Mouse (Mus musculus) forebrain, embryonic 10.5 days (tissue): ENCODE data around the gene Gm37240. TPM values are rescaled to one million over a fixed set of nuclear protein-coding genes. Genes with fewer than 3 reads are reported as not detected.
"Not testable (repeated sequence)": the region's sequence is repeated elsewhere in the genome, so short reads cannot be mapped to it uniquely, and the experiment has no call there.

Experiments used
- DNase-seq: peaks from one replicate; pipeline ENCODE4 v3.0.0-alpha.2; 2017; ENCODE audit warnings: low spot score; ENCODE audit errors: extremely low spot score
- H3K27ac ChIP-seq: fragments of 300-500 bp; sonication (generic); 2 replicates; pipeline ENCODE4 v1.5.1; 2016; ENCODE audit warnings: mild to moderate bottlenecking
- H3K27me3 ChIP-seq: fragments of 300-500 bp; sonication (generic); 2 replicates; pipeline ENCODE4 v1.6.1; 2016; ENCODE audit warnings: mild to moderate bottlenecking; ENCODE audit not compliant: poor library complexity, severe bottlenecking
- H3K36me3 ChIP-seq: fragments of 300-500 bp; sonication (generic); replicated peaks from 2 replicates; pipeline ENCODE4 v1.6.1; 2016; ENCODE audit warnings: mild to moderate bottlenecking, moderate library complexity
- H3K4me1 ChIP-seq: fragments of 300-500 bp; sonication (generic); 2 replicates; pipeline ENCODE4 v1.6.1; 2016
- H3K4me3 ChIP-seq: fragments of 300-500 bp; sonication (generic); 2 replicates; pipeline ENCODE4 v1.5.1; 2016; ENCODE audit warnings: mild to moderate bottlenecking, moderate library complexity
- H3K9me3 ChIP-seq: fragments of 300-500 bp; sonication (generic); 2 replicates; pipeline ENCODE4 v1.6.1; 2016; ENCODE audit warnings: mild to moderate bottlenecking, moderate library complexity
- WGBS: fragments of 180-500 bp; shearing (Covaris S2); methylation state at CpG from one replicate; pipeline ENCODE4 v1.1.7; 2016; 5-methylcytosine and 5-hydroxymethylcytosine counted together
- polyA plus RNA-seq: library from polyadenylated mRNA; unstranded; fragments of >200 nt; fragmentation: Nextera tagmentation; extraction: Ambion mirVana; gene quantifications from 2 replicates; pipeline ENCODE4 v1.2.1, GENCODE M21; 2016

Gene Gm37240
- polyA plus RNA-seq, 1 experiment from 2014 or later, result 0.77 TPM

DNA sequence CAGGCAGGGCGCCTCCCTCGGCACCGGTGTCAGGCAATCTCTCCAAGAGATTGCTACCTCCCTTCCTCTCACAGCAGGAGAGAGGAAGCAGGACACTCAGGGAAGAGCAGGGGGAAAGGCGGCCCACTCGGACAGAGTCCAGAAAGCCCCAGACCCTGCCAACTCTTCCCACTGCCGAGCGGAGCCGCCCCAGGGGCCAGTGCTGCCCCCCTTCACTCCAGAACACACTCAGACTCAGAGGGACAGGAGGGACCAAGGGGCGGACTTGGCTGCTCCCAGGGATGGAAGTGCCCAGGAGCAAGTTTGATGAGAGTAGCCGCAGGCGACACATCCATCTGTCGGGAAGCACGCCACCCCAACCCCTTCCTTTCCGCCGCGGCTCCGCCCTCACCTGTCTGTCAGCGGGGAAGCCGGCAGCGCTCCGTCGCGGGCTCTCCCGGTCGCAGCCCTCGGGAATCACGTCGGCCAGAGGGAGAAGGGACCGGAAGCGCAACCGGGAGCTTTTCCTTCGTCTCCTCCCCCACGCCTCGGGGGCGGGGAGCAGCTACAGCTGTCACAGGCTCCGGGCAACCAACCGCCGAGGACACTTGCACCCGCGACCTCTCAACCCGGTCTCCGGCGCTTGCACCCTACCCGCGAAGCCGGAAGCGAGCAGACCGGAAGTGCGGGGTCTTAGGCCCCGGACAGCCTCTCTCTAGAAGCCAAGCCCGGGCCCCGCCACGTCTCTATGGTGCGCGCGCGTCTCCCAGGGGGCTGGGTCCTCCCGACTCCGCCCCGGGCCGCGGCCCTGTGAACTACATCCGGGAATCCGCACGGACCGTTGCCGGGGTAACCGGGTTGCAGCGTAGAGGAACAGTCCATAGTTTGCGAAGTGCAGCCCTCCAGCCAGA is 1305.0 kb downstream of the Gm37240 start, which contains the start of gene Arfip1:
Gene Arfip1 (minus strand): TSS at position 603 of the 890 bp plus-strand sequence.
- DNase-seq, result peak; percentile 100
- Histone ChIP-seq H3K9me3 (no peaks in the 10 kb centered on the region), H3K36me3 (no peaks in the 10 kb centered on the region), H3K27ac (peak within 1 kb of the TSS; percentile 91), H3K27me3 (peaks cover 11% of the 10 kb centered on the region; the same call in 1 of the 2 replicates), H3K4me3 (peak within 1 kb of the TSS; percentile 85), H3K4me1 (peaks cover 32% of the 10 kb centered on the region)
- under 1% methylated on average over 70 of the region's 70 CpGs for WGBS

DNA sequence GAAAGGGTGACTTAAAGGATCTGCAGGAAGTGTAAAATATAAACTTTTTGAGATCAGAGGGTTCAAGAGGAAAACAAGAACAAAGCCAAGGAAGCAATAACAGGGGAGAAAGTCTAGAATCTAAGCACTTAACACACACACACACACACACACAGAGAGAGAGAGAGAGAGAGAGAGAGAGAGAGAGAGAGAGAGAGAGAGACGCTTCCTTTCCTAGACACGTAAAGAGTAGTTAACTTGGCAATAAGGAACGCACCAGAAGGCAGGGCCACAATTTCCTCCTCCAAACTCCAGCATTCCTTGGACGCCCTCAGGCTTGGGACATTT is 1305.7 kb downstream of the Gm37240 start:
- 0% methylated on average over 4 of the region's 4 CpGs for WGBS

DNA sequence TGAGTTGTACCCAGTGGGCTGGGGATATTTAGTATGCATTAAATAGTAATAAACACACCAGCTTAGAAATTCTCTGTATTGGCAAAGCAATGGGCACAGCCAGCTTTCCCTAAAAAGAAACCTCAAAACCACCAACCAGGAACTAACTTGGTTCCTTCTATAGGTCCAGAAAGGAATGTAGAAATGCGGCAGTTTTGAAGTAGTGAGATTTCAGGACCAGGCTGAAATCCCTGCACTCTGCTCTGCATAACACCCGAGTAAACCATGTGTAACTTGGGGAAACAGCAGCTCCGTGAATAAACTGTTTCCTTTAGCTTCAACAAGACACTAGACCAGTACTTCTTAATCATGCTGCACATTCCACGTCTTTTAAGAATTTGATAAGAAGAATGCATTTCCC is 1306.6 kb downstream of the Gm37240 start:
- DNase-seq, result no peak
- Histone ChIP-seq H3K9me3 (no peaks in the 10 kb centered on the region), H3K27ac (no peak overlapping the region), H3K27me3 (peaks cover 11% of the 10 kb centered on the region; the same call in 1 of the 2 replicates), H3K36me3 (no peaks in the 10 kb centered on the region), H3K4me3 (peak overlapping the region; percentile 85; the same call in 1 of the 2 replicates), H3K4me1 (peaks cover 32% of the 10 kb centered on the region)
- 78% methylated on average over 4 of the region's 4 CpGs for WGBS

More for the DNA sequence above, 1305.7 kb downstream of the Gm37240 start:
- Histone ChIP-seq H3K4me3 (peak overlapping the region; percentile 85), H3K36me3 (no peaks in the 10 kb centered on the region), H3K4me1 (peaks cover 32% of the 10 kb centered on the region), H3K27me3 (peaks cover 11% of the 10 kb centered on the region; the same call in 1 of the 2 replicates), H3K9me3 (no peaks in the 10 kb centered on the region), H3K27ac (peak overlapping the region; percentile 91)
- DNase-seq, result no peak

DNA sequence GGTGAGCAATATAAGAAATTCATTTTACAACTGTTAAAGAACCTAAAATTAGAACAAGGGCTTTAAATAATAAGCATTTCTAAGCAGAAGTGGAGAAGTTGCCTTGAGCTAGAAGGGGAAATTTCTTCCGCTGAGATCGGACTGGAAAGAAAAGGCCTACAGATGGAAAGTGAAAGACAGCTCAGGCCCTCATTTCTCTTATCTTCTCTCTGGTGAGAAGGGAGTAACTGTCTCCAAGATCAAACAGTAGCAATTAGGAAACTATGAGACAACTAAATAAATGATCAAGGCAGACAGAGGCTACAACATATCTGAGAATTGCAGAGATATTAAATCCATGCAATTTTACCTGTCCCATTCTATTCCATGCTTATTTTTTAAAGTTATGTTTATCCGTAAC is 1316.8 kb downstream of the Gm37240 start:
- no peaks in the 10 kb centered on the region for H3K9me3 ChIP-seq
- peaks cover 3% of the 10 kb centered on the region; the same call in 1 of the 2 replicates for H3K4me1 ChIP-seq
- no peak overlapping the region for H3K27ac ChIP-seq
- H3K27me3 ChIP-seq, result no peaks in the 10 kb centered on the region
- 92% methylated on average over 3 of the region's 3 CpGs for WGBS
- DNase-seq, result no peak
- H3K4me3 ChIP-seq, result no peak overlapping the region
- H3K36me3 ChIP-seq, result no peaks in the 10 kb centered on the region

DNA sequence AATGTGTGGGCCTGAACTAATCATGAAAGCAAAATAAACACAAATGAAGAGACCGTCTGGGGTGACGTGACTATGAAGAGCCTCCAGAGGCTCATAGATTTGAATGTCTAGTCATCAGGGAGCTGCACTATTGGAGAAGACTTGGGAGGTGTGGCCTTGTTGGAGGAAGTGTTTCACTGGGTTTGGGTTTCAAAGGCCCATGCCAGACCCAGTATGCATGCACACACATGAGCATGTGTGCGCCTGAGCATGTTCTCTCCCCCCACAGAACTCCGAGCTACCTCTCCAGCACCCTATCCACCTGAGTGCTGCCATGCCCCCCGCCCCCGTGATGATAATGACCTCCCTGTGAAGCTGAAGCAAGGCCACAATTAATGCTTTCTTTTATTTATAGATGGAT is 1317.7 kb downstream of the Gm37240 start:
- 88% methylated on average over 6 of the region's 6 CpGs for WGBS
- Histone ChIP-seq H3K4me1 (peaks cover 8% of the 10 kb centered on the region; the same call in 1 of the 2 replicates), H3K27ac (no peak overlapping the region), H3K27me3 (no peaks in the 10 kb centered on the region), H3K4me3 (no peak overlapping the region), H3K36me3 (no peaks in the 10 kb centered on the region), H3K9me3 (no peaks in the 10 kb centered on the region)
- no peak for DNase-seq

DNA sequence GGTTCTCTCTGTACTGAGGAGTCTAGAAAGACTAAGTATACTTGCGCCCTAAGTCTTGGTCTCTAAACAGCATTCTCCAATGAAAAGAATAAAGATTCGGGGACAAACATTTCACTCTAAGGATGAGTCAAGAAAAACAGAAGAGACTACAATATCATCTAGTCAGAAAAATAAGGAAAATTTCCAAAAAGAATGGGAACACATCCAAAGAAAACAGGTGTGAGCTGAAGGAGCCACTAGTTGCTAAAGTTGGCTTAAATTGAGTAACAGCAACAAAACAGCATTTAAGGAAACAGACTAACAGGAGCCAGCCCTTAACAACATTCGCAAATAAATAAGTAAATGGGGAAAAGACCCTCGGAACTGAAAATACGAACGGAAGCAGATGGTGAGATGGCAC is 1318.8 kb downstream of the Gm37240 start:
- no peaks in the 10 kb centered on the region for H3K9me3 ChIP-seq
- no peak overlapping the region for H3K27ac ChIP-seq
- WGBS, result 92% methylated on average over 6 of the region's 6 CpGs
- no peak for DNase-seq
- no peaks in the 10 kb centered on the region for H3K36me3 ChIP-seq
- peaks cover 10% of the 10 kb centered on the region; the same call in 1 of the 2 replicates for H3K4me1 ChIP-seq
- H3K4me3 ChIP-seq, result no peak overlapping the region
- H3K27me3 ChIP-seq, result no peaks in the 10 kb centered on the region

DNA sequence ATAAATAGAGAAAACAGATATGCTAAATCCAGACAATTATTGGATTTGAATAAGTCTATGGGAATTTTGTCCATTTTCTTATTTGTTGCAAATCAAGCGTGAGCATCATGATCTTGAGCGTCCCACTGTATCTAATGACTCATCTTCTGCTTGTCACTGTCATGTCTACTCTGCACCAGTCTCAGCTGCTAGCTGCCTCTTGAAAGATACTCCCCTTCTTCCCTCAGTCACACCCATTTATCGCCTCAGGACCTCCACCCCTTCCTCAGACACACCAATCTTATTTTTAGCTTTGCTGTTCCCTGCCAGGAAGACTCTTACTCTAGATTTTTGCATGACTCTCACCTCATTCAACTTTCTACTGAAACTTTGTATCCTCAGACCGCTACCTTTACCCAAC is 1323.9 kb downstream of the Gm37240 start:
- Histone ChIP-seq H3K4me1 (peaks cover 7% of the 10 kb centered on the region; the same call in 1 of the 2 replicates), H3K36me3 (no peaks in the 10 kb centered on the region), H3K9me3 (no peaks in the 10 kb centered on the region), H3K27me3 (no peaks in the 10 kb centered on the region), H3K27ac (no peak overlapping the region), H3K4me3 (no peak overlapping the region)
- no peak for DNase-seq
- 92% methylated on average over 4 of the region's 4 CpGs for WGBS

DNA sequence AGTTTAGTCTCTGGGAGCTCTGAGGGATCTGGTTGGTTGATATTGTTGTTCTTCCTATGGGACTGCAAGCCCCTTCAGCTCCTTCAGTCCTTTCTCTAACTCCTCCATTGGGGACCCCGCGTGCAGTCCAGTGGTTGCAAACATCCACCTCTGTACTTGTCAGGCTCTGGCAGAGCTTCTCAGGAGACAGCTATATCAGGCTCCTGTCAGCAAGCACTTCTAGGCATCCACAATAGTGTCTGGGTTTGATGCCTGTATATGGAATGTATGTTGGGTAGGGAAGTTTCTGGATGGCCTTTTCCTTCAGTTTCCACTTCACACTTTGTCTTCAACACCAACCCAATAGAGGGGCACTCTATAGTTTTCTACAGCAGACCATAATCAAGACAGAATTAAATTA is 1324.4 kb downstream of the Gm37240 start:
- H3K36me3 ChIP-seq, DNase-seq, H3K27me3 ChIP-seq, H3K27ac ChIP-seq, H3K9me3 ChIP-seq, H3K4me3 ChIP-seq, H3K4me1 ChIP-seq: not testable (repeated sequence)
- WGBS, result 94% methylated on average over 2 of the region's 2 CpGs

DNA sequence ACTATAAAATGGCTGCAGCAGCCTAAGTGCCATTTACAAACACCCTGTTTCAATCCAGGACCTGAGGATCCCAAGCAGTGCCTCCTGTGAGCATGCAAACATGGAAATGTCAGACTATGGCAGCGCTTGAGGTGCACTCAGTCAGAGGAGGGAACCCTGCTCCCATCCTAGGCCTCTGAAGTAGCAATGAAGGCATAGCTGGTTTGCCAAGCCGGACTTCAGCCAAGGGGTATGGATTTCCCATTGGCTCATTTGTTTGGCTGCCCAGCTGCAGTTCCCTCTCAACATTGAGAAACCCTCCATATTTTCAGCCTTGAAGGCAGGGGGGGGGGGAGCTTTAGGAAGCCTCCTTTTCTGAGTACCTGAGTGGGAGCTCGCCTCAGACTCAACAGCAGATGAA is 1329.0 kb downstream of the Gm37240 start:
- H3K27me3 ChIP-seq, result no peaks in the 10 kb centered on the region
- 89% methylated on average over 3 of the region's 3 CpGs for WGBS
- no peak for DNase-seq
- H3K36me3 ChIP-seq, result no peaks in the 10 kb centered on the region
- H3K27ac ChIP-seq, result no peak overlapping the region
- no peak overlapping the region for H3K4me3 ChIP-seq
- no peaks in the 10 kb centered on the region for H3K9me3 ChIP-seq
- 0 out of 2 replicates have a peak, but pooled peaks cover 3% of the 10 kb centered on the region for H3K4me1 ChIP-seq

DNA sequence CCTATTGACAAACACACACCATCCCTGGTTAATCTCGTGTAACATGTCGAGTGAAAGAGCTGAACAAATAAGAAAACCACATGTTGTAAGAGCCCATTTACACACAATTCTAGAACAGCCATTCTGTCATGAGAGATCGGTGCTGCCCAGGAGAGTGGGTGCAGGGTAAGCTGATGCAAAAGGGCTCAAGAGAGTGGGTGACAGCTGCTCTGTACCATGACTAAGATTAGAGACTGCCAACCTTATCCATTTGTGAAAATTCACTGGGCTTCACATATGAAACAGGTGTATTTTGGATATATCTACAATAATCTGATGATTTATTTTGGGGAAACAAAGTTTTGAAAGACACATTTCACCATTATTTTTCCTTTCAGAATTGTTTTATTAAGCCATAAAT is 1331.5 kb downstream of the Gm37240 start:
- DNase-seq, result no peak
- Histone ChIP-seq H3K4me3 (no peak overlapping the region), H3K4me1 (0 out of 2 replicates have a peak, but pooled peaks cover 3% of the 10 kb centered on the region), H3K27me3 (no peaks in the 10 kb centered on the region), H3K36me3 (no peaks in the 10 kb centered on the region), H3K9me3 (no peaks in the 10 kb centered on the region), H3K27ac (no peak overlapping the region)
- 89% methylated on average over 3 of the region's 3 CpGs for WGBS

DNA sequence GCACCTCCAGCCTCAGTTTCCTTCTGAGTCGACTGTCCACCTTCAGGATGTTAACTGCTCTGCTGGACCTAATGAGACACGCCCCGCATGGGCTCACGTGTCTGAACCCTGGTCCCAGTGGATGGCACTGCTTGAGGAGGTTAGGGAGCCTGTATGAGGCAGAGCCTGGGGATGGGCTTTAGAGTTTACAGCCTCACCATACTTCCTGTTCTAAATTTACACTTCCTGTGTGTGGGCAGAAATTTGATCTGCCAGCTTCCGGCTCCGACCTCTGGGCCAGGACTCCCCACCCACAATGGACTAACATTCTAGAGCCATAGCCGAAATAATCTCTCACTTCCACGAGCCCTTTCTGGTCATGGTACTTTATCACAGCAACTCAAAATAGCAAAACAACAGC is 1340.1 kb downstream of the Gm37240 start:
- DNase-seq, result no peak
- H3K4me1 ChIP-seq, result no peaks in the 10 kb centered on the region
- H3K36me3 ChIP-seq, result no peaks in the 10 kb centered on the region
- H3K4me3 ChIP-seq, result no peak overlapping the region
- no peaks in the 10 kb centered on the region for H3K9me3 ChIP-seq
- WGBS, result 82% methylated on average over 8 of the region's 8 CpGs
- H3K27me3 ChIP-seq, result no peaks in the 10 kb centered on the region
- H3K27ac ChIP-seq, result no peak overlapping the region

DNA sequence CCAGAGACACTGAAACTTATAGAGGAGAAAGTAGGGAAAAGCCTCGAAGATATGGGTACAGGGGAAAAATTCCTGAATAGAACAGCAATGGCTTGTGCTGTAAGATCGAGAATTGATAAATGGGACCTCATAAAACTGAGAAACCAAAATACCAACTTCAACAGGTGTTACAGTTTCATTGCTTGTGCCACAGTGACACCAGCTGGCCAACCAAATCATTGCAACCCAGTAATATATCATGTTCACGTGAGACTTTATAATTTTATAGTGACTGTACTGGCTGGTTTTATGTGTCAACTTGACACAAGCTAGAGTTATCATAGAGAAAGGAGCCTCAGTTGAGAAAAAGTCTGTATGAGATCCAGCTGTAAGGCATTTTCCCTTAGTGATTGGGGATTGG is 1344.9 kb downstream of the Gm37240 start:
- H3K27ac ChIP-seq, H3K27me3 ChIP-seq, H3K4me3 ChIP-seq, H3K36me3 ChIP-seq, H3K9me3 ChIP-seq: not testable (repeated sequence)
- 41% methylated on average over 3 of the region's 3 CpGs for WGBS
- peaks cover 15% of the 10 kb centered on the region for H3K4me1 ChIP-seq
- DNase-seq, result peak; percentile 20

DNA sequence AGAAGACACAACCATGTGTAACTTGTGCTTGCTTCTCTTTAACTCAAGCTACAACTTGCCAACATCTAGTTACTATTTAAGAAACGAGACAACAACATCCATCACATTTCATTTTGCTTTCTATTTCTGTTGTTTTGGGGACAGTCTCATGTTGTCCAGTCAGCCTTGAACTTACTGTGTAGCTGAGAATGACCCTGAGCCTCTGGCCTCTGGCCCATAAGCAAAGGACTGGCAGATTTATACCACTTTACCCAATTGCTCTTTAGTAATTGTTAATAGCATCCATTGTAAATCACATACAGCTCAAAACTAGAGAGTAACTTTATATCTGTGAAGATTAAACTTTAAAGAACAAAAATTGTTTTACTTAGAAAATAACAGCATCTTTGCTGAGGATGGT is 1345.4 kb downstream of the Gm37240 start:
- Histone ChIP-seq H3K4me1 (peaks cover 15% of the 10 kb centered on the region), H3K27me3 (no peaks in the 10 kb centered on the region), H3K36me3 (no peaks in the 10 kb centered on the region), H3K27ac (no peak overlapping the region), H3K4me3 (no peak overlapping the region), H3K9me3 (no peaks in the 10 kb centered on the region)
- no peak for DNase-seq
- WGBS, result 96% methylated on average over 1 of the region's 1 CpGs
